Mouse (Mus musculus) hindbrain, postnatal 0 days (tissue): ENCODE data around the gene Nrf1. TPM values are rescaled to one million over a fixed set of nuclear protein-coding genes. Genes with fewer than 3 reads are reported as not detected.

ENCODE experiments used
- ATAC-seq: fragments of 200-750 bp; cut with Nextera tagmentation; 2 replicates; pipeline ENCODE4 v1.8.0; 2017; ENCODE audit warnings: mild to moderate bottlenecking, moderate TSS enrichment, moderate library complexity
- DNase-seq: peaks from one replicate; pipeline ENCODE4 v3.0.0-alpha.2; 2015; ENCODE audit warnings: low spot score
- H3K27ac ChIP-seq: fragments of 300-500 bp; sonication (generic); 2 replicates; pipeline ENCODE4 v1.5.1; 2014; ENCODE audit warnings: mild to moderate bottlenecking
- H3K27me3 ChIP-seq: fragments of 300-500 bp; sonication (generic); 2 replicates; pipeline ENCODE4 v1.6.1; 2014; ENCODE audit warnings: low read length, mixed read lengths; ENCODE audit not compliant: insufficient read depth
- H3K36me3 ChIP-seq: fragments of 300-500 bp; sonication (generic); 2 replicates; pipeline ENCODE4 v1.6.1; 2014; ENCODE audit warnings: low read length, mixed read lengths; ENCODE audit not compliant: insufficient read depth
- H3K4me1 ChIP-seq: fragments of 300-500 bp; sonication (generic); 2 replicates; pipeline ENCODE4 v1.6.1; 2014; ENCODE audit warnings: antibody characterized with exemption, low read length, mixed read lengths; ENCODE audit not compliant: insufficient read depth
- H3K4me2 ChIP-seq: fragments of 300-500 bp; sonication (generic); 2 replicates; pipeline ENCODE4 v1.6.1; 2014; ENCODE audit warnings: low read depth, mild to moderate bottlenecking, low read length, moderate library complexity, mixed read lengths
- H3K4me3 ChIP-seq: fragments of 300-500 bp; sonication (generic); 2 replicates; pipeline ENCODE4 v1.5.1; 2014; ENCODE audit warnings: low read length
- H3K9ac ChIP-seq: fragments of 300-500 bp; sonication (generic); replicated peaks from 2 replicates; pipeline ENCODE4 v1.6.1; 2014; ENCODE audit warnings: mild to moderate bottlenecking, low read length, moderate library complexity, mixed read lengths
- H3K9me3 ChIP-seq: fragments of 300-500 bp; sonication (generic); 2 replicates; pipeline ENCODE4 v1.6.1; 2016; ENCODE audit warnings: low read length, mixed read lengths
- CTCF ChIP-seq: IDR thresholded peaks from 2 replicates; pipeline ENCODE4 v1.5.1; 2016; ENCODE audit warnings: antibody characterized with exemption, control low read depth, low read depth
- WGBS: fragments of 180-500 bp; shearing (Covaris S2); extraction: QIAGEN DNeasy Blood & Tissue Kit; methylation state at CpG from one replicate; pipeline ENCODE4 v1.1.7; 2014; 5-methylcytosine and 5-hydroxymethylcytosine counted together
- polyA plus RNA-seq: library from polyadenylated mRNA; unstranded; fragments of >200 nt; fragmentation: Nextera tagmentation; extraction: Ambion mirVana; gene quantifications from 2 replicates; pipeline ENCODE4 v1.2.1, GENCODE M21; 2015
- total RNA-seq: library from RNA; depleted of rRNA; stranded (reverse); fragments of >200 nt; gene quantifications from 2 replicates; pipeline ENCODE4 v1.2.3, GENCODE M21; 2014

The Nrf1 gene
- total and polyA plus RNA-seq, 2 experiments from 2014 or later = 21.3 to 77.7 TPM

DNA sequence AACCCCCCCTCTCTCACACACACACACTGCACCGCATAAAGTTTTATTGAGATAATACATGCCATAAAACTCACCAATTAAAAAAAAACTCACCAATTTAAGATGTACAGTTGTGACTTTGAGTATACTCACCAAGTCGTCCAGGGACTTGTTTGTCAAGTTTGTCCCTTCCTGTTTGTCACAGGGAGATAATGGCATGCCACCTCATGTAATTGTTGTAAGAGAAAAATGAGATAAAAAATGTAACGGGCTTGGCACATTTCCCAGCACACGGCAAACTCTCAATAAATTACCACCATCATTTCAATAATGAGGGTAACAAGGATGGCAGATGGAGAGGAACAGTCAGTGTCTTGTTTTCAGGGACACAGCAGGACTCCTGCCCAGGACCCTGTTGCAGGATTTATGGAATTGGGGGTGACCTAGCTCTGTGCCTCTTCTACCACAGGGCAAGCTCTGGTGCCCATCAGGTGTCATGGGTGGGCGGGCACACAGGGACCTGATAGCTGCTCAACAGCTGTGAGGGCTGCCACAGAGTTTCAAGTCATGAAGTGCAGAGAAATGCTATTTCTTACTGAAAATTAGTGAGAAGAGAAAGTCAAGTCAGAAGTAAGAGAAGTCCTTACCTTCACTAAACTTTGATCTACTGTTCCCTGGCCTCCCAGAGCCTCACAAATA is 33.5 kb upstream of the Nrf1 start:
- no peaks in the 10 kb centered on the region for H3K36me3 ChIP-seq
- ATAC-seq (no peak), DNase-seq (no peak)
- no peak overlapping the region for H3K4me2 ChIP-seq
- no peak overlapping the region for H3K4me3 ChIP-seq
- WGBS = 60% methylated on average over 5 of the region's 5 CpGs
- no peaks in the 10 kb centered on the region for H3K27me3 ChIP-seq
- no peaks in the 10 kb centered on the region for H3K4me1 ChIP-seq
- H3K9me3 ChIP-seq = no peaks in the 10 kb centered on the region
- no peak overlapping the region for H3K9ac ChIP-seq
- TF ChIP-seq CTCF = no peak
- H3K27ac ChIP-seq = no peak overlapping the region

DNA sequence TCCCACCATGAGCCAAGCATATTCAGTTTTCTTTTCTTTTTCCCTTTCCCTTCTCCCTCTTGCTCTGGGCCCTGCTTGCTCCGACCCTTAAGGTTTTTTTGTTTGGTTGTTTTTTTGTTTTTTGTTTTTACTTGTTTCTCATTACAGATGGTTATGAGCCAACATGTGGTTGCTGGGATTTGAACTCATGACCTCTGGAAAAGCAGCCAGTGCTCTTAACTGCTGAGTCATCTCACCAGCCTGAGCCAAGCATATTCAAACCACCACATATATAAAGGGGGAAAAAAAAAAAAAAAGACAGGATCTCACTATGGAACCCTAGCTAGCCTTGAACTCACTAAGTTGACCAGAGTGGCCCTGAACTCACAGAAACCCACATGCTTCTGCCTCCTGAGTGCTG is 26.5 kb upstream of the Nrf1 start:
- Histone ChIP-seq H3K27ac (no peak overlapping the region), H3K4me1 (no peaks in the 10 kb centered on the region), H3K4me3 (no peak overlapping the region), H3K9ac (no peak overlapping the region), H3K9me3 (no peaks in the 10 kb centered on the region), H3K27me3 (no peaks in the 10 kb centered on the region), H3K4me2 (no peak overlapping the region), H3K36me3 (no peaks in the 10 kb centered on the region)
- no peak for TF ChIP-seq CTCF
- WGBS = 90% methylated on average over 1 of the region's 1 CpGs
- ATAC-seq (no peak), DNase-seq (no peak)

DNA sequence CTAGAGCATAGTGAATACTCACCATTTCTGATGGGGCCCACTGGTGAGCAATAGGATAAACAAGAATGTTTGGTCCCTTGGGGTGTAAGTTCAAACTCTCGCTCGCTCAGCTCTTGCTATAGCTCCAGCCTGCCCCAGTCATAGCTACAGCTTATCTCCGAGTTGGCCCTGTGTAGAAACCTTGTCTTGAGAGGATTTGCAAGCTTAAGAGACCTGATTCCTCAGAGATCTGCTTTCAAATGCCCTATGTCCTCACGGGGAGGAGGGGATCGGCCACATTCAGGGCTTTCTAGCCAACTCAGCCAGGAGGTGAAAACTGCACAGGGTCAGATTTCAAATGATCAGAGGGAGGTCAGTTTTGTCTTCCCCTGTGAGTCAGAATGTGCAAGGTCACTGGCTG is 26.1 kb upstream of the Nrf1 start:
- ATAC-seq (no peak), DNase-seq (no peak)
- Histone ChIP-seq H3K4me1 (no peaks in the 10 kb centered on the region), H3K4me2 (no peak overlapping the region), H3K9me3 (no peaks in the 10 kb centered on the region), H3K27me3 (no peaks in the 10 kb centered on the region), H3K9ac (no peak overlapping the region), H3K27ac (no peak overlapping the region), H3K4me3 (no peak overlapping the region), H3K36me3 (no peaks in the 10 kb centered on the region)
- no peak for TF ChIP-seq CTCF
- 66% methylated on average over 5 of the region's 5 CpGs for WGBS

DNA sequence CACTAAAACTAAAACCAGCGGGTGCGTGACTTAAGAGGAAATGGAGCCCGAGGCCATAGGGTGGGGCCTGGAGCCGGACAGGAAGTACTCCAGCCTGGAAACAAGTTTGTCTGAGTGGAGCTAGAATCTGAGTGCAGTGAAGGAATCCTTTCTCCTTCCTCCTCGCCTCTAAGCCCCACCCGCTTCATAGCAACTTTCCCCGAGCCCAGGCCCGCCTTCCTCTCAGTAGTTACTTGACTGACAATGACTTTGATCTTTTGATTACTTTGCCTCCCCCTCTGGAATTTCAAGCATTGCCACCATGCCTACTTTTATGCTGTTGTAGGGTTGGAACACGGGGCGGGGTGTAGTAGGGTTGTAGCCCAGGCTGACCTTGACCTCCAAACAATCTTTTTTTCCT is 21.0 kb upstream of the Nrf1 start:
- no peaks in the 10 kb centered on the region for H3K27me3 ChIP-seq
- ATAC-seq (no peak), DNase-seq (no peak)
- no peaks in the 10 kb centered on the region for H3K36me3 ChIP-seq
- no peaks in the 10 kb centered on the region for H3K9me3 ChIP-seq
- no peaks in the 10 kb centered on the region for H3K4me1 ChIP-seq
- no peak overlapping the region for H3K27ac ChIP-seq
- no peak overlapping the region for H3K9ac ChIP-seq
- H3K4me2 ChIP-seq = no peak overlapping the region
- 62% methylated on average over 10 of the region's 10 CpGs for WGBS
- TF ChIP-seq CTCF = no peak
- no peak overlapping the region for H3K4me3 ChIP-seq

DNA sequence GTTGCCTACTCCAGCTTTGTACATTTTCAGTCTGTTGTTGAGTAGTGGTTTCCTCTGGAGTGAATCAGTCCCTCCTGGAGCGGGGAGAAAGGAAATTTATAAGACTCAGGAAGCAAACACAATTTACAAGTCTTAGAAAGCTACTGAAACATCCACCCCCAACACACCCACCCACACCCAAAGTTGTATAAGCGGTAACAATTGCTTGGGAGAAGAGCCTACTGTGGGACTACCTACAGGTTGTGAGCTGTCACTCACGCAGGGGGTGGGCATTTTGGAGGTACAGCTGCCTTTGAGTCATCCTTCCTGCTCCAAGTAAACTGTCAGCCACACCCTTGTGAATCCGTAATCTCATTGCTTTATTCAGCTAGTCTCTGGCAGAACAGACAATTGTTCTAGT is 19.4 kb upstream of the Nrf1 start:
- no peaks in the 10 kb centered on the region for H3K27me3 ChIP-seq
- no peak for DNase-seq
- no peak overlapping the region for H3K9ac ChIP-seq
- WGBS = 76% methylated on average over 4 of the region's 4 CpGs
- no peaks in the 10 kb centered on the region for H3K36me3 ChIP-seq
- no peaks in the 10 kb centered on the region for H3K9me3 ChIP-seq
- no peak overlapping the region for H3K4me2 ChIP-seq
- H3K4me3 ChIP-seq = no peak overlapping the region
- H3K4me1 ChIP-seq = no peaks in the 10 kb centered on the region
- no peak for ATAC-seq
- H3K27ac ChIP-seq = no peak overlapping the region
- no peak for TF ChIP-seq CTCF

DNA sequence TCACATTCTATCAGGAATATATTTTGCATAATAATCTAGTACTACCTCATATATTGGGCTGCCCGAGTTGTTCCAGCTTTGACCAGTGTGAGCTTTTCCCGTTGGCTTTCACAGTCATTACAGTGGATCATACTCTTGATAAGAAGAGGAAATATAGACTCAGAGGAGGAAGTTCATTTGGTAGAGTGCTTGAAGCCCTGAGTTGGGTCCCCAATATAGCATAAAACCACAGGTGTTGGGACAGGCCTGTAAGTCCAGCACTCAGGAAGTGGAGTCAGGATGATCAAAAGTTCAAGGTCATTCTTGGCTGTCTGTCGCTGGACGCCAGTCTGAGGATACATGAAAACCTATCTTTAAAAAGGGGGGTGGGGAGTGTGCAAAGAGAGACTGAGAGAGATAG is 12.7 kb upstream of the Nrf1 start:
- Histone ChIP-seq H3K27me3 (no peaks in the 10 kb centered on the region), H3K36me3 (no peaks in the 10 kb centered on the region), H3K9me3 (no peaks in the 10 kb centered on the region), H3K27ac (no peak overlapping the region), H3K9ac (no peak overlapping the region), H3K4me2 (no peak overlapping the region), H3K4me1 (no peaks in the 10 kb centered on the region), H3K4me3 (no peak overlapping the region)
- ATAC-seq (no peak), DNase-seq (no peak)
- WGBS = 88% methylated on average over 4 of the region's 4 CpGs
- TF ChIP-seq CTCF = no peak

DNA sequence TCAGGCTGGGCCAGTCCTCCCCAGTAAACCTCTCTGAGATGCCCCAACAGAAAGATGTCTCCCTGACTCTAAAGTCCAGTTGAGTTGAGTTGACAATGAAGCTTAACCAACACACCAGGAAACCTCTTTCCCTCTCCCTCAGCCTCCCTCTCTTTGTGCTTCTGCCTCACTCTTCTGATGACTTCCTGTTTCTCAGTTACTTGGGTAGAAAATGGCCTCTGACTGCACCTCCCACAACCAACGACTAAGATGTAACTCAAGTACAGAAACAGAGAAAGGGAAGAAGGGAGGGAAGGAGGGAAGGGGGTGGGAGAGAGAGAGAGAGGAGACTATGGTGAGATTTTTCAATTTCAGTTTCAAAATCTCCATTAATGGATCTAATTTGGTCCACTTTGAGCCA is 6.3 kb upstream of the Nrf1 start:
- Histone ChIP-seq H3K36me3 (no peaks in the 10 kb centered on the region), H3K4me3 (no peak overlapping the region), H3K27me3 (no peaks in the 10 kb centered on the region), H3K27ac (no peak overlapping the region), H3K9ac (no peak overlapping the region), H3K9me3 (no peaks in the 10 kb centered on the region), H3K4me1 (no peaks in the 10 kb centered on the region), H3K4me2 (no peak overlapping the region)
- TF ChIP-seq CTCF = no peak
- no peak for DNase-seq
- whole genome bisulfite sequencing = 58% methylated on average over 1 of the region's 1 CpGs
- no peak for ATAC-seq
